ENCODE assay signal across 8 mouse cellular contexts in the genomic region with DNA sequence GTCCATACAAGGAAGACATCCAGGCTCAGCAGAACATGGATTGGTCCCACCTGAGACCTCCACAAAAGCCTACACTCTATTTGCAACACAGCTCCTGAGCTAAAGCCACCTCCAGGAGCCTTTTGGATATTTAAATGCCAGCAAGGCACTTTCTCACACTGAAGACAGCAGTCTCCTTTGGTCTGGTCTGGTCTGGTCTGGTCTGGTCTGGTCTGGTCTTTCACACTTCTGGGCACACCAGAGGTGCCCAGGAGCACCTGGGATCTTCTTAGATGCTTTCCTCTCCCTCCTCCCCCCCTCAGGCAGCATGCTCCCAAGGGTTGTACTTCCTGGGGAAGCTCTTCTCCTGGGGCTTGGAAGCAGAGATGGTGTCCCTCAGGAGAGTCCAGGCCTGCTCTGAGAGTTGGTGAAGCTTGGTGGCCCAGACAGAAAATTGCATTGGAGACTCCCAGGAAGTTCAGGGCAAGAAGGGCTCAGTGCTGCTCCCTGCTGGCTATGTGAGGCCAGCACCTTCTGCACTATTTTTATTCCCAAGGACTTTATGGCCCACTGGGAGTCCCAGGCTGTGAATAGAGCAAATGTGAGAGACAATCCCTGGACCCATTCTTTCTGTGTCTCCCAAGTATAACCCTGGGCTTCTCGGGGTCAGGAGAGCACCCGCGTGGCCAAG. TPM values are rescaled to one million over a fixed set of nuclear protein-coding genes. Genes with fewer than 3 reads are reported as not detected.
DNase-seq lines count a peak whose midpoint lies in the region; ATAC-seq and TF ChIP-seq lines count a peak whose summit lies in the region.

No protein-coding gene starts in this region.

- no peak overlapping the region for H3K27ac ChIP-seq in hindbrain, embryonic 11.5 days (ENCODE audit: low read depth, low read length)
- H3K27ac ChIP-seq in hindbrain, embryonic 13.5 days: no peak overlapping the region
- H3K27ac ChIP-seq in olfactory bulb, adult 2 months (ENCODE audit: insufficient read depth, low read depth, low read length): no peak overlapping the region
- H3K27ac ChIP-seq in forebrain, embryonic 14.5 days (ENCODE audit: low read depth, low read length): no peak overlapping the region

- TF ChIP-seq POLR2A in olfactory bulb, adult 2 months (IDR thresholded peaks at IDR 0.05; ENCODE audit: insufficient read depth, low read depth, low read length): no peak

- peak; percentile 39 for TF ChIP-seq CTCF in olfactory bulb, adult 2 months (IDR thresholded peaks at IDR 0.05; ENCODE audit: insufficient read depth, low read depth, low read length)

- no peaks in the 10 kb centered on the region for H3K9me3 ChIP-seq in hindbrain, embryonic 11.5 days (ENCODE audit: control insufficient read depth, low read length)
- H3K9me3 ChIP-seq in hindbrain, embryonic 13.5 days: no peaks in the 10 kb centered on the region
- H3K9me3 ChIP-seq in forebrain, embryonic 14.5 days (replicated peaks; ENCODE audit: control insufficient read depth, low read length): no peaks in the 10 kb centered on the region

- no peak for ATAC-seq in hindbrain, embryonic 11.5 days (ENCODE audit: low FRiP score)
- ATAC-seq in hindbrain, embryonic 13.5 days (ENCODE audit: low FRiP score): no peak; the same call in 1 of the 2 replicates
- no peak for ATAC-seq in forebrain, embryonic 14.5 days

- no peaks in the 10 kb centered on the region for H3K36me3 ChIP-seq in hindbrain, embryonic 11.5 days (ENCODE audit: control insufficient read depth, insufficient read depth, low read length)
- H3K36me3 ChIP-seq in hindbrain, embryonic 13.5 days: 0 out of 2 replicates have a peak, but pooled peaks cover 4% of the 10 kb centered on the region
- no peaks in the 10 kb centered on the region for H3K36me3 ChIP-seq in forebrain, embryonic 14.5 days (ENCODE audit: control insufficient read depth, insufficient read depth, low read length)

- no peak overlapping the region for H3K9ac ChIP-seq in hindbrain, embryonic 11.5 days (ENCODE audit: low read depth, low read length)
- H3K9ac ChIP-seq in hindbrain, embryonic 13.5 days: no peak overlapping the region
- H3K9ac ChIP-seq in forebrain, embryonic 14.5 days (ENCODE audit: low read length): no peak overlapping the region

- no peak overlapping the region for H3K4me3 ChIP-seq in hindbrain, embryonic 11.5 days (ENCODE audit: low read depth, low read length)
- no peak overlapping the region for H3K4me3 ChIP-seq in hindbrain, embryonic 13.5 days
- no peak overlapping the region for H3K4me3 ChIP-seq in olfactory bulb, adult 2 months (ENCODE audit: insufficient read depth, low read depth, low read length)
- no peak overlapping the region for H3K4me3 ChIP-seq in forebrain, embryonic 14.5 days (ENCODE audit: low read depth, low read length)

- DNase-seq in hindbrain, embryonic 11.5 days (ENCODE audit: low spot score): peak; percentile 65
- DNase-seq in urinary bladder, postnatal 14 days (ENCODE audit: low spot score): peak; percentile 68
- no peak for DNase-seq in urinary bladder, adult 2 months (ENCODE audit: low spot score)
- DNase-seq in embryo, embryonic 10 days (ENCODE audit: low spot score): peak; percentile 74
- peak; percentile 51 to 73 for DNase-seq in kidney, postnatal 25 days
- no peak for DNase-seq in forebrain, embryonic 14.5 days (ENCODE audit: low spot score)

- 40% methylated on average over 3 of the region's 3 CpGs for WGBS in hindbrain, embryonic 11.5 days
- 36% methylated on average over 3 of the region's 3 CpGs for WGBS in hindbrain, embryonic 13.5 days
- WGBS in olfactory bulb, adult 2 months: 61% methylated on average over 3 of the region's 3 CpGs
- 35% methylated on average over 3 of the region's 3 CpGs for WGBS in forebrain, embryonic 14.5 days

- H3K27me3 ChIP-seq in hindbrain, embryonic 11.5 days (ENCODE audit: control insufficient read depth, insufficient read depth, low read length): no peaks in the 10 kb centered on the region
- H3K27me3 ChIP-seq in hindbrain, embryonic 13.5 days: no peaks in the 10 kb centered on the region
- no peaks in the 10 kb centered on the region for H3K27me3 ChIP-seq in forebrain, embryonic 14.5 days (replicated peaks; ENCODE audit: control insufficient read depth, insufficient read depth, low read length)

- no peaks in the 10 kb centered on the region for H3K4me1 ChIP-seq in hindbrain, embryonic 11.5 days (replicated peaks; ENCODE audit: control insufficient read depth, insufficient read depth, low read length)
- H3K4me1 ChIP-seq in hindbrain, embryonic 13.5 days (replicated peaks): peaks cover 18% of the 10 kb centered on the region
- peaks cover 54% of the 10 kb centered on the region for H3K4me1 ChIP-seq in olfactory bulb, adult 2 months (ENCODE audit: control insufficient read depth, insufficient read depth, low read length)
- H3K4me1 ChIP-seq in forebrain, embryonic 14.5 days (ENCODE audit: control insufficient read depth, insufficient read depth, low read length): no peaks in the 10 kb centered on the region

- no peak overlapping the region for H3K4me2 ChIP-seq in hindbrain, embryonic 11.5 days (replicated peaks; ENCODE audit: low read depth, low read length)
- H3K4me2 ChIP-seq in hindbrain, embryonic 13.5 days: no peak overlapping the region
- no peak overlapping the region for H3K4me2 ChIP-seq in forebrain, embryonic 14.5 days (ENCODE audit: low read length)

RNA-seq across cellular contexts. Expression of gene Mybph, which starts 8.6 kb away (rescaled TPM):
- polyA plus RNA-seq in hindbrain, embryonic 11.5 days (2014; fragmentation: Nextera tagmentation; extraction: Ambion mirVana): 1.4 and 3.7 TPM in 2 replicates
- polyA plus RNA-seq in hindbrain, embryonic 13.5 days (2015; fragmentation: Nextera tagmentation; extraction: Ambion mirVana): 0.83 and 1.9 TPM in 2 replicates
- polyA plus RNA-seq in urinary bladder, adult 2 months (2012; rRNA removed): 0.09 TPM in 1 of 2 replicates, not detected in the other
- polyA plus RNA-seq in olfactory bulb, adult 2 months (2012; ENCODE audit: insufficient read depth, insufficient read length, low replicate concordance, missing spikeins): not detected in 2 replicates
- polyA plus RNA-seq in forebrain, embryonic 14.5 days (2014; fragmentation: Nextera tagmentation; extraction: Ambion mirVana): 0.10 TPM in 1 of 2 replicates, not detected in the other

RNA-seq across cellular contexts. Expression of gene Chil1, which starts 19.9 kb away (rescaled TPM):
- 1.1 and 2.0 TPM in 2 replicates for polyA plus RNA-seq in hindbrain, embryonic 11.5 days (2014; fragmentation: Nextera tagmentation; extraction: Ambion mirVana)
- 2.8 and 3.2 TPM in 2 replicates for polyA plus RNA-seq in hindbrain, embryonic 13.5 days (2015; fragmentation: Nextera tagmentation; extraction: Ambion mirVana)
- 0.10 and 0.44 TPM in 2 replicates for polyA plus RNA-seq in urinary bladder, adult 2 months (2012; rRNA removed)
- not detected in 2 replicates for polyA plus RNA-seq in olfactory bulb, adult 2 months (2012; ENCODE audit: insufficient read depth, insufficient read length, low replicate concordance, missing spikeins)
- 2.5 and 3.7 TPM in 2 replicates for polyA plus RNA-seq in forebrain, embryonic 14.5 days (2014; fragmentation: Nextera tagmentation; extraction: Ambion mirVana)

RNA-seq across cellular contexts. Expression of gene Adora1, which starts 33.3 kb away (rescaled TPM):
- 0.24 and 0.25 TPM in 2 replicates for polyA plus RNA-seq in hindbrain, embryonic 11.5 days (2014; fragmentation: Nextera tagmentation; extraction: Ambion mirVana)
- 10.2 and 10.6 TPM in 2 replicates for polyA plus RNA-seq in hindbrain, embryonic 13.5 days (2015; fragmentation: Nextera tagmentation; extraction: Ambion mirVana)
- polyA plus RNA-seq in urinary bladder, adult 2 months (2012; rRNA removed): 6.2 and 7.2 TPM in 2 replicates
- polyA plus RNA-seq in olfactory bulb, adult 2 months (2012; ENCODE audit: insufficient read depth, insufficient read length, low replicate concordance, missing spikeins): not detected in 2 replicates
- 5.4 and 7.1 TPM in 2 replicates for polyA plus RNA-seq in forebrain, embryonic 14.5 days (2014; fragmentation: Nextera tagmentation; extraction: Ambion mirVana)

Comparison
In these comparisons a context has a peak if more than half of its experiments do, and no peak if none do; other contexts are left out.
1. DNase-seq: peak in hindbrain, embryonic 11.5 days (single experiment), urinary bladder, postnatal 14 days (single experiment), embryo, embryonic 10 days (single experiment) and kidney, postnatal 25 days (2 of 2); none in urinary bladder, adult 2 months (single experiment) and forebrain, embryonic 14.5 days (single experiment).